Mouse (Mus musculus): ENCODE measurements around the gene Cysltr1.

Gene Cysltr1

GRCm38 (mm10) chrX:106603386-106603785, at the start of gene Cysltr1:
Gene Cysltr1, minus strand, starts transcription at chrX:106603679.
- DNase-seq (ENCODE audit: low spot score): no peak

DNA sequence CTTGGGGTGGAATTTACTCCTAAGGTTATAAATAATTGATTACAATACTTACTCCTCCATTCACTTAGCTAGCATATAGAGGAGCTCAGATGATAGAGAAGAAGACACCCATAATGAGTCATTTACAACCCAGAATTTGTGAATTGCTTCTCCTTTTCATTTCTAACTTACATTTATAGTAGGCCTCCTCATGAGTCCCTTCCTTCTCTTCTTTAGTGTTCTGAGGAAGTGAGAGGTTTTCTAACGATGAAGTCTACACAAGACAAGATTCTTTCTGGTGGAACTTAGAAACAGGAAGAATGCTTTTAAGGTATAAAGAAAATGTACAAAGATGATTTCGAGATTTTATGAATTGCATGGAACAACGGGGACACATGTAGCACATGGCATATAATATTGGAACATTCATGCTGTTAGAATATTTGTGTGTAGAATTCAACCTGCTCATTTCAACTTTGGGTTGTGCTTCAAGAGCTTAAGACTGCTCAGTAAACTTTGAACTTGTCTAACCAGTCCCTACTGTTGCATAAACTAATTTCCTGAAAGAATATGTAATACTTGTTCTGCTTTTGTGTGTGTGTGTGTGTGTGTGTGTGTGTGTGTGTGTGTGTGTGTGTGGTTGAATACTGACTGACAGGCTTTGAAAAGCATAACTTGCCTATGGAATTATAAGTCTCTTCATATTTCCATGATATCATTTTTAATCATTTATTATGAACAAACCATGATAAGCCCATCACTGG, 31.5 kb upstream of the Cysltr1 start:
- no peak for DNase-seq (ENCODE audit: low spot score)

DNA sequence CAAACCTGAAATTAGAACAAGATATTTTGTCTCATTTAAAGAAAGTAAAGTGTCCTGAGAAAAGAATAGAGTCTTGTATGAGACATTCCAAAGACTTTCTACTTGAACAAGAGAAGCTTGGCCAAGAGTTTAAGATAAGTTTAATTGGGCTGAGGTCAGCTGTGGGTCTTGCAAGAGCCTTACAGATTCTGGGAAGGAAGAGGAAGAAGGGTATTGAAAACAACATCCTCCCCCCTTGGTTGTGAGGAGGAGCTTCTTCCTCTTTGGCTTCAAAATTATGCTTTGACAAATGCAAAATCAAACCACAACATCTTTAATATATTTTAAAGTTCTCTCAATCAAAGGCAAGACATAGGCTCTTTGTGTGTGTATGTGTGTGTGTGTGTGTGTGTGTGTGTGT, 30.1 kb upstream of the Cysltr1 start:
- DNase-seq (ENCODE audit: low spot score): no peak

- DNase-seq (ENCODE audit: low spot score): no peak
Measured at GRCm38 (mm10) chrX:106628514-106628913, 25.0 kb upstream of the Cysltr1 start.

- DNase-seq (ENCODE audit: low spot score): no peak
Measured at GRCm38 (mm10) chrX:106623667-106624066, 20.2 kb upstream of the Cysltr1 start.

DNA sequence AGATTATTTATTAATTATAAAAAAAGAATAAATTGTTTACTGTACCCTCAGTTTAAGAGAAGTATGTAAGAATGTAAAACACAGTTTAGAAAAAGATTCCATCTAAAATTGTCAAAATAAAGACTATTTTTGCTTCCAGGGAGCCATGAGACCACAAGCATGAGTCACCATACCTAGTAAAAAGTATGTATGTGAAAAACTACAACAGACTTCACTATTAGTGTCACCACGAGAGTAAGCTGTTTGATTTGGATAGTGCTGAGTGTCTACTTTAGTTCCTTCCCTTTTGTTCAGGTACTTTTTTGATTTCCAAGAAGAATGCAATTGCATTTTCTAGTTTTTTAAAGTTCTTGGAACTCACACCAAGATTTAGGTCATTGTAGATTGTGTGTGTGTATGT, 19.0 kb upstream of the Cysltr1 start:
- DNase-seq (ENCODE audit: low spot score): no peak

DNA sequence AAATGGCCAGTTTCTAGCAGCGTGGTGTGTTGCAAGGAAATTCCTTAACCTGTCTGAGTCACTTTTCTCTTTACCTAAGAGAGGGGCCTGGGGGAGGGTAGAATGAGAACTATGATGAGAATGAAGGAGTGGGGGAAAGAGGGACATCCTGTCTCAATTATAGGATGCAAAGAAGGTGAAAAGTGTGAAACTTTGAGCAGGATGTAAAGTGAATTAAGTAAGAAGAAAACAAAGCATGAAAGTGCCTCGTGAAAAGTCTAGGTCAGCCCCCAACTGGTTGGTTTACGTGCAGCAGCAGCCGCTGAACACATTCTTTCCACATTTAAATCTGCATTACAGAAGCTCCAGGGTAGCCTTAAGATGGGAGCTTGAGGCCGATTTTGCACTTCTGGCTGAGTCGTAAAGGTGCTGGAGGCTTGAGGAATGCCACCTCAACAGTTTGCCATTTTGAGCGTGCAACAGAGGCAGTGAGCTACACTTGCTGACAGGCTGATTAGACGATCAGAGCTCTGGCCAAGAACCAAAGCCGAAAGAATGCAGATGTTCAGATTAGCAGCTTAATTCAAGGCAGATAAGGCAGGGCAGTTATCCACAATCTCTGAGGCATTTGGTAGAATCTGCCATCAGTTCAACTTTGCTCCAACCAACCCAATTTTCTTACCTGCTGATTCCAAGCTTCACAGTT, 763 bp downstream of the Cysltr1 start:
- no peak for DNase-seq (ENCODE audit: low spot score)

- DNase-seq (ENCODE audit: low spot score): no peak
Measured at GRCm38 (mm10) chrX:106595904-106596303, 7.6 kb downstream of the Cysltr1 start.

DNA sequence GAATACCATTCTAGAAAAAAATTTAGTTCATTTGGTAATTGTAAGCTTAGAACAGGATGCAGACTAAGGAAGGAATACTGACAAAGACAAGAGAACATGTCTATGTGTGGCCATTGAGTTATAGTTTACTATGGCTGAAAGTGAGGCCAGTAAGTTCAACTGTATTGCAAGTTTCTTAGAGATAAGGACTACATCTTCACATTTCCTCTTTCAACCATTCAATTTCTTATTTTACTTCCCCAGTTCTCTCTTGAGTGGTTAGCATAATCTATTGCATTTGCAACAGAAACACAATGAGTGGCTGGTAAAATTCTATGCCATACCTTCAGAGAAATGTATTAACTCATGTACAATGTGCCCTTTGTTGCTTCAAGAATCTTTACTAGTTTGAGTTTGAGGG, 9.6 kb downstream of the Cysltr1 start:
- DNase-seq (ENCODE audit: low spot score): no peak

GRCm38 (mm10) chrX:106582886-106583285, 20.6 kb downstream of the Cysltr1 start, which contains the start of gene Gm5127:
Gene Gm5127, plus strand, starts transcription at chrX:106583186.
- no peak for DNase-seq (ENCODE audit: low spot score)

GRCm38 (mm10) chrX:106582197-106582596, 21.3 kb downstream of the Cysltr1 start:
- DNase-seq (ENCODE audit: low spot score): no peak

- no peak for DNase-seq (ENCODE audit: low spot score)
Measured at GRCm38 (mm10) chrX:106580410-106580809, 23.1 kb downstream of the Cysltr1 start.

DNA sequence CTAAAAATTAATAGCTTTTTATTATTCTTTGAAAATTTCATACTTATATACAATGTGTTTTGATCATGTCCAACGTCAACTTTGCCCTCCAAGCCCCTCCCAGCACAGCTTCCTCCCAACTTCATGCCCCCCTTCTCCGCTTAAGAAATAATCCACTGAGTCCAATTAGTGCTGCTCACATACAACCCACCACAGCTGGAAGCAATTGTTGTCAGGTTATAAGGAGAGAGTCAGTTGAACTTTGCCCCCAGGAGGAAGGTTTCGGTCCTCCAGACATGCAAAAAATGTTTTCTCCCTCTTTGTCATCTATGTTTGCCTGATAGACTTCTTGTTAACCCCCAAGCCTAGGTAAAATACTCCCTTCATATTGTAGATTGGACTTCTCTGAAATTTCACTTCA, 24.5 kb downstream of the Cysltr1 start:
- no peak for DNase-seq (ENCODE audit: low spot score)

GRCm38 (mm10) chrX:106555457-106555856, 48.0 kb downstream of the Cysltr1 start:
- no peak for DNase-seq (ENCODE audit: low spot score)

DNA sequence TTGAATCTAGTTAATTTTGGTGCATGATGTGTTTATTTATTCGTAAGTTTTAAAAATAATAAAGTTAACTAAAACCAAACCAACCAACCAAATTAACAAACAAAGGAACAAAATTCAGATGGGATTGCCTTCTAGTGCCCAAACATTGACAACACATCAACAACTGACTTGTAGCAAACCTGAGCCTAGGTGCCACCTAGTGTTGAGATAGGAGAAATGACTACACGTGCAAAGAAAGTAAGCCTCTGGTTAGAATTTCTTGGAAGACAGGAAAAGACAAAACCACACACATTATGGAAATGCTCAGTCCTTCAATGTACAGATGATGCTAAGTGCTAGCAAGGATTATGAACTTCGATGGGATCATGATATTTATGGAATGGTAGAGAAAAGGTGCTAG, 67.1 kb downstream of the Cysltr1 start:
- no peak for DNase-seq (ENCODE audit: low spot score)
